Mouse (Mus musculus) neutrophil, adult 65 days (primary cell): ENCODE data around the gene Cyp27a1. TPM values are rescaled to one million over a fixed set of nuclear protein-coding genes. Genes with fewer than 3 reads are reported as not detected.

Experiments used
- total RNA-seq: library from RNA; stranded (reverse); gene quantifications from 2 replicates; pipeline ENCODE4 v1.2.4, GENCODE M21; 2023

The Cyp27a1 gene
- total RNA-seq: 20.6 and 24.9 TPM in 2 replicates

GRCm38 (mm10) chr1:74713099-74713858 lies at the start of gene Cyp27a1:
TSS of gene Cyp27a1 (plus strand) at chr1:74713574.

GRCm38 (mm10) chr1:74748643-74749271 lies 35.4 kb downstream of the Cyp27a1 start, which contains the start of gene Prkag3:
TSS of gene Prkag3 (minus strand) at chr1:74749221.

GRCm38 (mm10) chr1:74771845-74771930 lies 58.3 kb downstream of the Cyp27a1 start, which contains the start of gene Wnt6:
TSS of gene Wnt6 (plus strand) at chr1:74771892.

Other genes with a start within 250 kb of the Cyp27a1 start
- 22.2 and 23.0 TPM in 2 replicates for gene Cnot9, start 207.5 kb upstream of the Cyp27a1 start, total RNA-seq
- 0.41 TPM in 1 of 2 replicates, not detected in the other for gene Plcd4, start 170.7 kb upstream of the Cyp27a1 start, total RNA-seq
- gene Usp37, start 169.3 kb upstream of the Cyp27a1 start, total RNA-seq: 19.3 and 22.6 TPM in 2 replicates
- gene Zfp142, start 125.3 kb upstream of the Cyp27a1 start, total RNA-seq: 22.9 and 26.7 TPM in 2 replicates
- 5.9 and 7.7 TPM in 2 replicates for gene Bcs1l, start 125.3 kb upstream of the Cyp27a1 start, total RNA-seq
- gene Rnf25, start 112.2 kb upstream of the Cyp27a1 start, total RNA-seq: 42.8 and 46.0 TPM in 2 replicates
- 2.0 and 2.9 TPM in 2 replicates for gene Stk36, start 112.1 kb upstream of the Cyp27a1 start, total RNA-seq
- 9.4 and 11.9 TPM in 2 replicates for gene Ttll4, start 51.8 kb upstream of the Cyp27a1 start, total RNA-seq
- not detected in 2 replicates for gene Prkag3, start 35.6 kb downstream of the Cyp27a1 start, total RNA-seq
- 0.48 and 0.88 TPM in 2 replicates for gene Wnt6, start 58.3 kb downstream of the Cyp27a1 start, total RNA-seq
- not detected in 2 replicates for gene Wnt10a, start 77.9 kb downstream of the Cyp27a1 start, total RNA-seq
- gene Cdk5r2, start 141.4 kb downstream of the Cyp27a1 start, total RNA-seq: not detected in 2 replicates
- gene Fev, start 171.8 kb downstream of the Cyp27a1 start, total RNA-seq: not detected in 2 replicates
- not detected in 2 replicates for gene Cryba2, start 179.6 kb downstream of the Cyp27a1 start, total RNA-seq
- gene Cfap65, start 222.0 kb downstream of the Cyp27a1 start, total RNA-seq: 0.22 TPM in 1 of 2 replicates, not detected in the other
- gene Ihh, start 238.1 kb downstream of the Cyp27a1 start, total RNA-seq: 0.48 and 0.95 TPM in 2 replicates